Mouse (Mus musculus): ENCODE results near the gene Adora2b. TPM values are rescaled to one million over a fixed set of nuclear protein-coding genes. Genes with fewer than 3 reads are reported as not detected.

The Adora2b gene
- polyA plus RNA-seq (2012; rRNA removed): 2.9 and 3.8 TPM in 2 replicates

GRCm38 (mm10) chr11:62248401-62249244 is at the start of gene Adora2b:
TSS of gene Adora2b (plus strand) at chr11:62248984.

GRCm38 (mm10) chr11:62280675-62281600 is 32.2 kb downstream of the Adora2b start, which contains the start of the genes Zswim7 and Ttc19:
TSS of gene Zswim7 (minus strand) at chr11:62281375.
TSS of gene Ttc19 (plus strand) at chr11:62281473.

Other genes with a start within 250 kb of the Adora2b start
- 11.0 and 15.5 TPM in 2 replicates for gene Zswim7, start 32.4 kb downstream of the Adora2b start, polyA plus RNA-seq (2012; rRNA removed)
- gene Ttc19, start 32.5 kb downstream of the Adora2b start, polyA plus RNA-seq (2012; rRNA removed): 27.1 and 27.9 TPM in 2 replicates
- gene Pigl, start 209.5 kb downstream of the Adora2b start, polyA plus RNA-seq (2012; rRNA removed): 6.1 and 7.8 TPM in 2 replicates
- 148 and 152 TPM in 2 replicates for gene Ncor1, start 209.6 kb downstream of the Adora2b start, polyA plus RNA-seq (2012; rRNA removed)

Data from central nervous system, embryonic 14 days (tissue).